Mouse (Mus musculus): ENCODE data around the gene Lmbr1l. TPM values are rescaled to one million over a fixed set of nuclear protein-coding genes. Genes with fewer than 3 reads are reported as not detected.

Lmbr1l gene
- polyA plus RNA-seq, 1 experiment from 2014 or later: 4.7 TPM

DNA sequence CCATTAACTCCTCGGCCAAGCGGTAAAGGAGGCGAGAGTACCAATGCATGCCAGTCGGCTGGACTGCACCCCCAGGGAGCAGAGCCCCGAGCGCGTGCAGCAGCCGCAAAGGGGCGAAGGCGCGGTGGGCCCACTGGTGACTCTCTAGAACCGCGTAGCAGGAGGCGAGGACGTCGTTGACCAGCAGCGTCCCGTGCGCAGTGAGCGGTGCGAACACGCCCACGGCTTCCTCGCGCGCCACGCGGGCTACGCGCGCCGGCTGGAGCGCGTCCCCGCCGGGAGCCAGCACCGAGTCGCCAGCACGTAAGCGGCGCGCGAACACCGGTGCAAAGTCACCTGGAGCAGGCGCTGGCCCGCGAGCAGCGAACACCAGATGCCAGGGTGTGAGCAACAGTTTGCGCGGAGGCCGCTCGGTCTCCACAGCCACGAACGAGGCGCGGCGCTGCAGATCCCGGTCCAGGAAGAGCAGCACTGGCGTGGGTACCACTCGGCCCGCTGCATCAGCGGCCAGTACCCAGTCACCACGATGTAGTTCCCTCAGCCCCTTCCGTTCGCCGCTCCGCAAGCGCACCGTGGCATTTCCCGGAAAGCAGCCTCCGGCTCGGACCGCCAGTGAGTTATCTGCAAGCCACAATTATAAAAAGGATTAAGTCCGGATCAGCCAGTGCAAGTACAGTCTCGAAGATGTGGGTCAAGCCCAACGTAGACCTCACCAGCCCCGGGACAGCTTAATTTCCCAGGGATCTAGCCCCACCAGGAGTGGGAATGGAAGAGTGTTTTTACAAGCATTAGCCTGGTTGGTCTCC, 23.9 kb downstream of the Lmbr1l start, which contains the start of gene Rhebl1:
Rhebl1 (minus strand) TSS at position 601 of the 806 bp plus-strand sequence.
- no peak for ATAC-seq (ENCODE audit: insufficient read depth)
- under 1% methylated on average over 76 of the region's 77 CpGs for WGBS (ENCODE audit: insufficient replicate concordance)
- Histone ChIP-seq H3K9me3 (replicated peaks) (no peaks in the 10 kb centered on the region), H3K4me1 (replicated peaks) (peaks cover 69% of the 10 kb centered on the region), H3K4me3 (replicated peaks) (peak within 1 kb of the TSS; percentile 52), H3K27me3 (peaks cover 82% of the 10 kb centered on the region), H3K9ac (no peak within 1 kb of the TSS), H3K4me2 (peak within 1 kb of the TSS; percentile 72), H3K36me3 (replicated peaks) (no peaks in the 10 kb centered on the region), H3K27ac (replicated peaks) (no peak within 1 kb of the TSS)

DNA sequence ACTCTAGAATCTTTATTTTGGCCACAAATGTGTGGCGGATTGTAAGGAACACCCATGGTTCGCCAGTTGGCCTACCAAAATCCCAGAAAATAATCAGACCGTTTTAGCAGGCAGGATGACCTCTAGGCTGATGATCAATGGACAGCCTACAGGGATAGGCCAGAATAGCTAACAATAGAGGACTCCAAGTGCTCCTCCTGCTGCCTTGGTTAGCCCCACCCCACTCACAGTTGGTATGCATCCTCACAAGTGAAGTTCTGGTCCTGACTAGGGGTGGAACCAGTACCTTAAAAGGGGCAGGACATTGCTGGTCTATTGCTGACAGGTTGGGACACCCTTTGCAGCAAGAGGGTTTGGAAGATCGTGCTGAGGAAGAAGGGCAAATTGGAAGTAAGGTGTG, 25.0 kb downstream of the Lmbr1l start:
- WGBS (ENCODE audit: insufficient replicate concordance): 49% methylated on average over 4 of the region's 4 CpGs
- H3K4me1 ChIP-seq (replicated peaks): peaks cover 64% of the 10 kb centered on the region
- H3K4me2 ChIP-seq: no peak overlapping the region
- H3K4me3 ChIP-seq (replicated peaks): no peak overlapping the region
- H3K27me3 ChIP-seq: peaks cover 79% of the 10 kb centered on the region
- no peak for ATAC-seq (ENCODE audit: insufficient read depth)
- H3K9ac ChIP-seq: no peak overlapping the region
- no peaks in the 10 kb centered on the region for H3K9me3 ChIP-seq (replicated peaks)
- H3K27ac ChIP-seq (replicated peaks): no peak overlapping the region
- no peaks in the 10 kb centered on the region for H3K36me3 ChIP-seq (replicated peaks)

DNA sequence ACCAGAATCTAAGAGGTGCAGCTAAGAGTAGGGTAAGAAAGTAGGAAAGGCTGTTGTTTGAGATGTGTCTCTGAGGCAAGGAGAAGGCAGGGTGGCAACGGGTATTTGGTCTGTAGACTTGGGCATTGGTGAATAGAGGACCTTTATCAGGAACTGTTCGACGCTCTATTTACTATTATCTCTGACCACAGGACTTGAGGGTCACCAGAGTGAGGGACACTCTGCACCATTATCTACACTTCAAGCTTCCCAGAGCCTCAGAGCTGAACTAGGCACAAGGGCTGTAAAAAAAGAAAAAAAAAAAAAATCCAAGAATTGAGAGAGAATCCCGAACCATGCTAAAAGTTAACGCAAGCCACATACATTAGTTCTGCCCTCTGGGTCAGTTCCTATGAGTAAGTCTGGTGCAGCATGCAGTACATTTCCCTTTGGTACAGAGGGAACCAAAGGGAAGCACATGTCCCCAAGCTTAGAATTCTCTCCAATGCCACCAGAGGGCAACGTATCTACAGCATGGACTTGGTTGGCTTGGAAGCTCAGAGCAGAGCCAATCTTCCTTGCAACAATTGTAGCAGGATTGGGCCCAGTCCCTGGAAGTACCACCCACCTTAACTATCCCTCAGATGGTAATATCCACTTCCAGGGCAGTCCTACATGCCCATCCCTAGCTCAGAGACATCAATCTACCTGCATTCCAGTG, 26.0 kb downstream of the Lmbr1l start:
- peaks cover 55% of the 10 kb centered on the region for H3K4me1 ChIP-seq (replicated peaks)
- H3K9me3 ChIP-seq (replicated peaks): no peaks in the 10 kb centered on the region
- 10% methylated on average over 6 of the region's 6 CpGs for WGBS (ENCODE audit: insufficient replicate concordance)
- H3K36me3 ChIP-seq (replicated peaks): no peaks in the 10 kb centered on the region
- no peak overlapping the region for H3K27ac ChIP-seq (replicated peaks)
- ATAC-seq (ENCODE audit: insufficient read depth): 0 out of 2 replicates have a peak, but pooled peaks have one; percentile 32
- peak overlapping the region; percentile 42; the same call in 1 of the 2 replicates for H3K4me2 ChIP-seq
- no peak overlapping the region for H3K9ac ChIP-seq
- peaks cover 72% of the 10 kb centered on the region for H3K27me3 ChIP-seq
- no peak overlapping the region for H3K4me3 ChIP-seq (replicated peaks)

DNA sequence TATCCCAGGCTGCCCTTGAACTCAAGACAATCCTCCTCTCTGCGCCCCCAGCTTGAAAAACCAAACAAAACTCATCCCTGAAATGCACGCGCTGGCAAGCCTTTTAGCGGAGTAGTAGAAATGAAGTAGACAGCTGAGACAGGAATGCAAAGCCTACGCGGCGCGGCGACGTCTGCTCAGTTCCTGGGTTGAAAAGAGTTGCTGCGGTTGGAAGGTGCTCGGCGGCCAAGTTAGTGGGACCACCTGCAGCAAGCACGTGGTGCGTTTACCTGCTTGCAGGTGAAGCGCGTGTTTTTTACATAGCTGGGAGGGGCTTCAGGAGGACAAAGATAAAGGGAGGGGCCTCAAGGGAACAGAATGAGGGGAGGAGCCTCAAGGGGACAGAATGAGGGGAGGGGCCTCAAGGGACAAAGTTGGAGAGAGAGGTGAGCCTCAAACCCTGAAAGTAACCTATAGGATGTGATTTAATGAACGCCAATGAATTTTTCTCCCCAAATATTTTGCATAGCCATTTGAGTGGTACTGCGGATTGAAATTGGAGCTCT, 26.8 kb downstream of the Lmbr1l start:
- no peaks in the 10 kb centered on the region for H3K9me3 ChIP-seq (replicated peaks)
- H3K4me1 ChIP-seq (replicated peaks): peaks cover 48% of the 10 kb centered on the region
- H3K9ac ChIP-seq: no peak overlapping the region
- H3K27ac ChIP-seq (replicated peaks): no peak overlapping the region
- no peaks in the 10 kb centered on the region for H3K36me3 ChIP-seq (replicated peaks)
- no peak for ATAC-seq (ENCODE audit: insufficient read depth)
- H3K27me3 ChIP-seq: peaks cover 69% of the 10 kb centered on the region
- H3K4me2 ChIP-seq: peak overlapping the region; percentile 42
- no peak overlapping the region for H3K4me3 ChIP-seq (replicated peaks)
- WGBS (ENCODE audit: insufficient replicate concordance): 20% methylated on average over 19 of the region's 19 CpGs

DNA sequence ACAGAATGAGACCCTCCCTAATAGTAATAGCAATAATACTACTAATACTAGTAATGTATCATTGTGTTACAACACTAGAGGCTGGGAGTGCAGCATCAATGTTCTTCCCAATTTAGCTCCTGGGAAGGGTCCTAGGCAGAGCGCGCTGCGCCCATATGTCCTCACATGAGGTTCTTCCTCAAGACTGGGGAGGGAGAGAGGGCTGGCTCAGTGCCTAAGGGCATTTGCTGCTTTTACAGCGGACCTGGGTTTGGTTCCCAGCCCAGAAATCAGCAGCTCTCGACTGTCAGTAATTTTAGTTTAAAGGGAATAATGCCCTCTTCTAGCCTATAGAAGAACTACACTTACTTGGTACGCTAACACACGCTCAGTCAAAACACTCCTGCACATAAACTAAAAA, 30.5 kb downstream of the Lmbr1l start:
- WGBS (ENCODE audit: insufficient replicate concordance): 79% methylated on average over 7 of the region's 7 CpGs
- H3K9me3 ChIP-seq (replicated peaks): no peaks in the 10 kb centered on the region
- H3K27ac ChIP-seq (replicated peaks): no peak overlapping the region
- no peaks in the 10 kb centered on the region for H3K36me3 ChIP-seq (replicated peaks)
- H3K4me3 ChIP-seq (replicated peaks): no peak overlapping the region
- peaks cover 15% of the 10 kb centered on the region for H3K4me1 ChIP-seq (replicated peaks)
- ATAC-seq (ENCODE audit: insufficient read depth): no peak
- no peak overlapping the region for H3K9ac ChIP-seq
- H3K27me3 ChIP-seq: peaks cover 32% of the 10 kb centered on the region
- no peak overlapping the region for H3K4me2 ChIP-seq

DNA sequence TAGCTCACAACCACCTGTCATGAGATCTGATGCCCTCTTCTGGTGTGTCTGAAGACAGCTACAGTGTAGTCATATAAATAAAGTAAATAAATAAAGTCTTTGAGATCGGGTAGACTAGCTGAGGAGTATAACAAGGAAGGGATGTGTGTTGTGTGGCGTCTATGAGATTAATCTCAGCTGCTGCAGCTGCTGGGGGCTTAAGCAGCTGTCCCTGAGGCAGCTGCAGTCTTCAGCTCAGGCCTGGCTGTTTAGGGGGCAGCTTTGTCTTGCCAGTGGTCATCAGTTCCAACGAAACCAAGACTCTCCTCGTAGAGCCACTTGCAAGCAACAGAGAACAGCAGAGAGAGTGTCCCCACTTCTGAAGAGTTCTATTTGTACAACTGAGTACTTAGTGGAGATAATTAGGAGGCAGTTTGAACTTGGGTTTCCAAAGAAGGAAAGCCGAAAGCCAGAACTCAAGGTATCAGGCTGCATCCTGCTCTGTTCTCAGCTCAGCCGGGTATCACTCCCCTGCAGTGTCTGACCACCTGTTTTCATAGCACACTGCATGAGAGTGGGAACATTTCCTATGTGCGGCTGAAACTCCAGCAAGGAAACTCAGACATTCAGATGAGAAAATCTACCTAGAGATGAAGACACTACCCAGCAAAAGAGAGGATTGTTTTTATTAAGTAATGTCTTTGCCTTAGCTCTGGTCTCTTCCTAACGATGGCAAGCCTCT, 31.2 kb downstream of the Lmbr1l start:
- H3K27me3 ChIP-seq: peaks cover 26% of the 10 kb centered on the region
- no peak for ATAC-seq (ENCODE audit: insufficient read depth)
- 59% methylated on average over 8 of the region's 8 CpGs for WGBS (ENCODE audit: insufficient replicate concordance)
- H3K36me3 ChIP-seq (replicated peaks): no peaks in the 10 kb centered on the region
- no peaks in the 10 kb centered on the region for H3K9me3 ChIP-seq (replicated peaks)
- H3K9ac ChIP-seq: no peak overlapping the region
- H3K4me3 ChIP-seq (replicated peaks): no peak overlapping the region
- no peak overlapping the region for H3K27ac ChIP-seq (replicated peaks)
- H3K4me1 ChIP-seq (replicated peaks): peaks cover 14% of the 10 kb centered on the region
- H3K4me2 ChIP-seq: no peak overlapping the region

DNA sequence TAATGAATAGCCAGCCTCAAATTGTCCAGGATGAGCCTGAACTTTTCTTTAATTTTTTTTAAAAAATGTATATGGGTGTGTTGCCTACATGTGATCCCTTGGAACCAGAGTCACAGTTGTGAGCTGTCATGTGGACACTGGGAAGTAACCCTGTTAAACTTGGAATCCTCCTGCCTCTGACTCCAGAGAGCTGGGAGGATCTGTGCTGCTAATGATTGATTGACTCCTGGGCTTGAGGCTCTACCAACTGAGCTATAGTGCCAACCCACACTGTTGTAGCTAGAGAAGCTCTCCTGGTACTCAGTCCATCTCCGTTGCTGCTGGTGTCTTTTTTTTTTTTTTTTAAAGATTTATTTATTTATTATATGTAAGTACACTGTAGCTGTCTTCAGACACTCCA, 33.9 kb downstream of the Lmbr1l start:
- H3K4me2 ChIP-seq: no peak overlapping the region
- H3K4me1 ChIP-seq (replicated peaks): peaks cover 27% of the 10 kb centered on the region
- H3K27ac ChIP-seq (replicated peaks): no peak overlapping the region
- peaks cover 15% of the 10 kb centered on the region; the same call in 1 of the 2 replicates for H3K27me3 ChIP-seq
- H3K9ac ChIP-seq: no peak overlapping the region
- H3K36me3 ChIP-seq (replicated peaks): no peaks in the 10 kb centered on the region
- H3K9me3 ChIP-seq (replicated peaks): no peaks in the 10 kb centered on the region
- WGBS (ENCODE audit: insufficient replicate concordance): 41% methylated on average over 1 of the region's 1 CpGs
- no peak overlapping the region for H3K4me3 ChIP-seq (replicated peaks)
- no peak for ATAC-seq (ENCODE audit: insufficient read depth)

DNA sequence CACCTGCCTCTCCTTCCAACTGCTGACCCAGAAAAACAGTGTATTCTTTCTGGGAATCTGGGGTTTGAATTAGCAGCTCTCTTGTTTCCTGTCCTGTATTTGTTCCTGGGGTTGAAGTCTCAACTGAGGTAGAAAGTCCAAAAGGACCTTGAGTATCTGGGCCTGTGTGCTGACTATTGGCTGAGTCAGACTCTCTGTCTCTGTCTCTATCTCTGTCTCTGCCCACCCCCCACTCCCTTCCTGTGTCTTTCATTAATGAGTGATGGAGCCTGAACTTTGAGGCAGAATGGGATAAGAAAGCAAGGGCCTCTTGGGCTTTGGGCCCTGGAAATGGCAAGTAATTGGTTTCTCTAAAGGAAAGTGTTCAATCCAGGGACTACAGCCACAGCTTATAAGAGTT, 34.4 kb downstream of the Lmbr1l start:
- H3K9ac ChIP-seq: no peak overlapping the region
- H3K27ac ChIP-seq (replicated peaks): no peak overlapping the region
- H3K4me3 ChIP-seq (replicated peaks): no peak overlapping the region
- no peak overlapping the region for H3K4me2 ChIP-seq
- peaks cover 14% of the 10 kb centered on the region; the same call in 1 of the 2 replicates for H3K27me3 ChIP-seq
- H3K4me1 ChIP-seq (replicated peaks): peaks cover 27% of the 10 kb centered on the region
- no peaks in the 10 kb centered on the region for H3K9me3 ChIP-seq (replicated peaks)
- H3K36me3 ChIP-seq (replicated peaks): no peaks in the 10 kb centered on the region
- ATAC-seq (ENCODE audit: insufficient read depth): no peak

DNA sequence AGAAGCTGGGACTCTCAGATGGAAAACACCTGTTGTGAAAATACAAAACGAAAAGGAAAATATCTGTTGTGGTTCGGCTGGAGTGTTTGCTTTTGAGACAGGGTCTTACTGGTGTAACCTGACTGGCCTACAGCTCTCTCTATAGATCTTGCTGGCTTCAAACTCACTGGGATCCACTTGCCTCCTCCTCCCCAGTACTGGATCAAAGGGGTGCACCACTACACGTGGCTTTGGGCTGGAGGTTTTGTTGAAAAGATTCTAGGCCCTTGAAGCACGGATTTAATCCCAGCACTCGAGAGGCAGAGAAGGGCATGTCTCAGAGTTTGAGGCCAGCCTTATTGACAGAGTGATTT, 36.4 kb downstream of the Lmbr1l start:
- 0 out of 2 replicates have a peak, but pooled peaks cover under 1% of the 10 kb centered on the region for H3K27me3 ChIP-seq
- no peaks in the 10 kb centered on the region for H3K9me3 ChIP-seq (replicated peaks)
- peak overlapping the region; percentile 10; the same call in 1 of the 2 replicates for H3K9ac ChIP-seq
- 18% methylated on average over 5 of the region's 5 CpGs for WGBS (ENCODE audit: insufficient replicate concordance)
- no peaks in the 10 kb centered on the region for H3K36me3 ChIP-seq (replicated peaks)
- peak; percentile 4; the same call in 1 of the 2 replicates for ATAC-seq (ENCODE audit: insufficient read depth)
- H3K4me1 ChIP-seq (replicated peaks): peaks cover 33% of the 10 kb centered on the region
- peak overlapping the region; percentile 86 for H3K4me2 ChIP-seq
- peak overlapping the region; percentile 94 for H3K27ac ChIP-seq (replicated peaks)
- H3K4me3 ChIP-seq (replicated peaks): peak overlapping the region; percentile 82

DNA sequence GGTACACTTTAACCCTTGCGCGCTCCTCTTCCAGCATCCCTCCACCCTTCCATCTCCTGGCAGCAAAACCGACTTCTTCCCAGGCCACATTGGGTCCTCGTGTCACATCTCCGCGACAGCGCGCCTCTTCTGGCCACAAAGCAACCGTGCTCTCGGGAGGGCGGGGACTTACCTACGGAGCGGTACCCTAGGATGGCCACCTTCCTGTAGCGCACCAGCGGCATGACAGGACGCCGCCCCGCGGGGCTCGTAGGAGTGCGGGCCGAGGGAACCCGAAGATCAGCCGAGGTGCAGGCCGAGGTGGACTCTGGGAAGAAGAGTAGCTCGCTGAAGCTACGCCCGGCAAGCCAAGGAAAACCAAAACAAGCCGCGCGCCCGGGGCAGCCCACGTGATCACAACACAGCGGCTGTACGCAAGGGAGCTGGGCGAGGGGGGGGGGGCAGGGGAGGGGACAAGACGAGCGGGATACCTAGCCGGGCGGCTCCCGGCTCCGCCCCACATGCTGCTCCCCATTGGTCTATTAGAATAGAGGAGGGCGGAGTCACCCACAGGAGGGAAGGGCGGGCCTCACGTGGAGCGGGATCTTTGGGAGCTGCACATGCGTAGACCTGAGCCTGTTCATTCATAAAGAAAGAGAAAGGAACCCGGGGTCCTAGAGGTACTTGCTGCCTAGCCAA, 36.9 kb downstream of the Lmbr1l start:
- Histone ChIP-seq H3K4me2 (peak overlapping the region; percentile 86), H3K9me3 (replicated peaks) (no peaks in the 10 kb centered on the region), H3K27ac (replicated peaks) (peak overlapping the region; percentile 94), H3K4me1 (replicated peaks) (peaks cover 33% of the 10 kb centered on the region), H3K9ac (peak overlapping the region; percentile 68), H3K27me3 (no peaks in the 10 kb centered on the region), H3K4me3 (replicated peaks) (peak overlapping the region; percentile 82), H3K36me3 (replicated peaks) (no peaks in the 10 kb centered on the region)
- ATAC-seq (ENCODE audit: insufficient read depth): peak; percentile 96
- WGBS (ENCODE audit: insufficient replicate concordance): under 1% methylated on average over 45 of the region's 48 CpGs
